Mouse (Mus musculus) embryonic facial prominence, embryonic 12.5 days (tissue): ENCODE measurements around the gene Furin. TPM values are rescaled to one million over a fixed set of nuclear protein-coding genes. Genes with fewer than 3 reads are reported as not detected.
"Not testable (repeated sequence)": the region's sequence is repeated elsewhere in the genome, so short reads cannot be mapped to it uniquely, and the experiment has no call there.

Experiments used
- ATAC-seq: fragments of 200-750 bp; cut with Nextera tagmentation; 2 replicates; pipeline ENCODE4 v1.8.0; 2017; ENCODE audit not compliant: insufficient number of reproducible peaks, insufficient read depth, low FRiP score, low TSS enrichment
- H3K27ac ChIP-seq: fragments of 300-500 bp; sonication (generic); 2 replicates; pipeline ENCODE4 v1.5.1; 2016; ENCODE audit warnings: mild to moderate bottlenecking
- H3K27me3 ChIP-seq: fragments of 300-500 bp; sonication (generic); 2 replicates; pipeline ENCODE4 v1.6.1; 2016; ENCODE audit warnings: mild to moderate bottlenecking, moderate library complexity
- H3K36me3 ChIP-seq: fragments of 300-500 bp; sonication (generic); 2 replicates; pipeline ENCODE4 v1.6.1; 2016; ENCODE audit warnings: mild to moderate bottlenecking
- H3K4me1 ChIP-seq: fragments of 300-500 bp; sonication (generic); 2 replicates; pipeline ENCODE4 v1.6.1; 2016
- H3K4me2 ChIP-seq: fragments of 300-500 bp; sonication (generic); replicated peaks from 2 replicates; pipeline ENCODE4 v1.6.1; 2016; ENCODE audit warnings: mild to moderate bottlenecking, moderate library complexity
- H3K4me3 ChIP-seq: fragments of 300-500 bp; sonication (generic); 2 replicates; pipeline ENCODE4 v1.5.1; 2016; ENCODE audit warnings: mild to moderate bottlenecking
- H3K9ac ChIP-seq: fragments of 300-500 bp; sonication (generic); 2 replicates; pipeline ENCODE4 v1.6.1; 2016; ENCODE audit warnings: mild to moderate bottlenecking, moderate library complexity
- H3K9me3 ChIP-seq: fragments of 300-500 bp; sonication (generic); 2 replicates; pipeline ENCODE4 v1.6.1; 2016; ENCODE audit warnings: mild to moderate bottlenecking, moderate library complexity
- WGBS: fragments of 180-500 bp; shearing (Covaris S2); methylation state at CpG from one replicate; pipeline ENCODE4 v1.1.7; 2016; 5-methylcytosine and 5-hydroxymethylcytosine counted together
- polyA plus RNA-seq: library from polyadenylated mRNA; unstranded; fragments of >200 nt; fragmentation: Nextera tagmentation; extraction: Ambion mirVana; gene quantifications from 2 replicates; pipeline ENCODE4 v1.2.1, GENCODE M21; 2016

Furin gene
- polyA plus RNA-seq, 1 experiment from 2014 or later: 9.7 TPM

DNA sequence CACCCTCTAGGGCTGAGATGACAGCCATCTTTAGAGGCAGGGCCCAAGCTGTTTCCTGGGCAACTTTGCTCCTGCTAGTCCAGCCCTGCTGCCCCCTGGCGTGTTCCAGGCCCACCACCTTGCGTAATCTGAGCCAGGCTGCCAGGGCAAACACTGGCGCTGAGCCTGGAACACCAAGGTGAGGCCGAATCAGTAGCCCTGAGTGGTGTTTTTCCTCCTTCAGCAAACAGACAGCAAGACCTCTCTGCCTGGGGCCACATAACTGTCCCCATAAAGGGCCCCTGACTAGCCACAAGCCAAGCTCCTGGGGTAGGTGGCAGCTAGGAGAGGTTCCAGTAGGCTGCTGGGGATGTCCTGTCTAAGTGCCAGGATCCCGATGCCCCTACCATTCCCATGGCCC is 5.1 kb downstream of the Furin start:
- no peak overlapping the region; the same call in 1 of the 2 replicates for H3K27ac ChIP-seq
- H3K4me2 ChIP-seq: peak overlapping the region; percentile 95; the same call in 1 of the 2 replicates
- no peak overlapping the region for H3K9ac ChIP-seq
- H3K4me3 ChIP-seq: no peak overlapping the region
- peaks cover 4% of the 10 kb centered on the region; the same call in 1 of the 2 replicates for H3K27me3 ChIP-seq
- peaks cover 25% of the 10 kb centered on the region for H3K4me1 ChIP-seq
- H3K36me3 ChIP-seq: peaks cover 28% of the 10 kb centered on the region
- H3K9me3 ChIP-seq: no peaks in the 10 kb centered on the region
- 45% methylated on average over 5 of the region's 5 CpGs for WGBS
- ATAC-seq: no peak

DNA sequence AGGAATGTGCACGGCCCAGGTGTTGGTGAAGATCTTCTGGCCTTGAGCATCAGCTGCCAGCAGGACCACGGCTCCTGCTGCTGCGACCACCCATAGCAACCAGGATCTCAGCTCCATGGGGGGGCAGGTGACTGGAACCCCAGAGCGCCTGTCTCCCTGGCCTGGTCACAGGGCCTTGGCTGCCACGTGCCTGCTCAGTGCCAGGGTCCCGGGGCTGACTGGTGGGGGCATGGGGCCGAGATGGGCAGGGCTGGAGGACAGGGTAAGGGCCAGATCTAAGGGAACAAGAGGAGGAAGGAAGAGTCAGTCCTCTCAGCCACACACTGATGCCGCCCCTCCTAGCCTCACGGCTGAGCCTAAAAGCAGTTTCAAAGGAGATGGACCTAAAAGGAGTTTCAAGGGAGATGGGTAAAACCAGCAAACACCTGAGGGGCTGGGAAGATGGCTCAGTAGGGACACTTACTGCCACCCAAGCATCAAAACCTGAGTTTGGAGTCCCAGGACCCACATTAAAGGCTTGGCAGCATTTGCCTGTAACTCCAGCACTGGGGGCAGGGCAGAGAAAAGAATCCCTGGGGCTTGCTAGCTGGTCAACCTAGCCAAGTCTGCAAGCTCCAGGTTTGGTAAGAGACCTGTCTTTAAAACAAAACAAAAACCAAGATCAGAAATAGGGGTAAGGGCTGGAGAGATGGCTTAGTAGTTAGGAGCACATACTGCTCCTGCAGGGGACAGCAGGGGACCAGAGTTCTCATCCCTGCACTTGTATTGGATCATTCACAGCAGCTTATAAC is 6.4 kb downstream of the Furin start:
- H3K4me2 ChIP-seq: no peak overlapping the region
- peaks cover 22% of the 10 kb centered on the region for H3K4me1 ChIP-seq
- no peaks in the 10 kb centered on the region for H3K27me3 ChIP-seq
- ATAC-seq: no peak
- no peak overlapping the region for H3K4me3 ChIP-seq
- H3K9ac ChIP-seq: no peak overlapping the region
- H3K9me3 ChIP-seq: no peaks in the 10 kb centered on the region
- peaks cover 36% of the 10 kb centered on the region for H3K36me3 ChIP-seq
- H3K27ac ChIP-seq: no peak overlapping the region
- WGBS: 77% methylated on average over 9 of the region's 9 CpGs

DNA sequence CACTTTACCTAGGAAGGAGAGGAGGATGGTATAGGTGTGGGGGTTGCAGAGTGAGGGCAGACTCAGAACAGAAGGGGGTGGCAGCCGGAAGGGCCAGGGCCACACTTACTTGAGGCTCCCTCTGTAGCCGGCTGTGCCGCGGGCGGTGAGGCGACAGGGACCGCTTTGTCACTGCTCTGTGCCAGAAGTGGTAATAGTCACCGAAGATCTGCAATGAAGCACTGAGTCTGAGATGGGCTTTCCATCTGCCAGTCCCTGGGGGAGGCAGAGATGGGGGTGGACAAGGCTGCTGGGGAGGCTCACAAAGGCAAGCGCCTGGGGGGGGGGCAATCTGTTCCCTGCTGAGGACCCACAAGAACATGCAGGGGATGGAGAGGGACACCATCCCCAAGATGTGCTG is 7.2 kb downstream of the Furin start:
- 85% methylated on average over 9 of the region's 9 CpGs for WGBS
- Histone ChIP-seq H3K4me2 (no peak overlapping the region), H3K4me3 (no peak overlapping the region), H3K27ac (no peak overlapping the region), H3K27me3 (no peaks in the 10 kb centered on the region), H3K9ac (no peak overlapping the region), H3K36me3 (peaks cover 45% of the 10 kb centered on the region), H3K4me1 (peaks cover 22% of the 10 kb centered on the region), H3K9me3 (no peaks in the 10 kb centered on the region)
- ATAC-seq: no peak

- H3K9ac ChIP-seq, H3K4me3 ChIP-seq, H3K4me2 ChIP-seq, H3K27ac ChIP-seq, H3K9me3 ChIP-seq, ATAC-seq, H3K27me3 ChIP-seq: not testable (repeated sequence)
- WGBS: 81% methylated on average over 4 of the region's 4 CpGs
- peaks cover 16% of the 10 kb centered on the region for H3K4me1 ChIP-seq
- peaks cover 61% of the 10 kb centered on the region for H3K36me3 ChIP-seq
Measured at GRCm38 (mm10) chr7:80396427-80396826, 8.8 kb downstream of the Furin start.

- H3K27me3 ChIP-seq: no peaks in the 10 kb centered on the region
- WGBS: 89% methylated on average over 4 of the region's 4 CpGs
- no peak overlapping the region for H3K27ac ChIP-seq
- no peaks in the 10 kb centered on the region for H3K9me3 ChIP-seq
- H3K9ac ChIP-seq: no peak overlapping the region
- H3K4me3 ChIP-seq: no peak overlapping the region
- ATAC-seq: no peak
- no peaks in the 10 kb centered on the region; the same call in 1 of the 2 replicates for H3K4me1 ChIP-seq
- no peak overlapping the region for H3K4me2 ChIP-seq
- peaks cover 77% of the 10 kb centered on the region for H3K36me3 ChIP-seq
Measured at GRCm38 (mm10) chr7:80394600-80394999, 10.6 kb downstream of the Furin start.

DNA sequence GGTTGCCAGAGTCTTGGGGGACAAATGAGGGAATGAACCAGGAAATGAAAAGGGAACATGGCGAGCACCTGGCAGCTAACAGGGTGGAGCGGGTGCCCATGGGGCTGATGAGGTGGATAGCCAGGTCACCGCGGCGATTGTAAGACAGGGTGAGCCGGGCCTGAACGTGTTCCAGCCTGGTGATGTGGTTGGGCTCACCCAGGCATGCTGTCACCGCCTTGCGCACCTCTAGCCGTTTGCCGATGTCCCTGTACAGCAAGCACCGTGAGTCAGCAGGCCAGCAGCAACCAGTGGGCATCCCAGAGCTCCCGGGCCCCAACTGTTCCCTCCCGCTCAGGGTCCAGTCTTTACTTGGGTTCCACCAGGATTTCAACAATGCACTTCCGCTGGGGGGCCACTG is 13.1 kb downstream of the Furin start:
- H3K27me3 ChIP-seq: no peaks in the 10 kb centered on the region
- ATAC-seq: no peak
- WGBS: 92% methylated on average over 15 of the region's 15 CpGs
- H3K9me3 ChIP-seq: no peaks in the 10 kb centered on the region
- no peak overlapping the region for H3K27ac ChIP-seq
- H3K4me3 ChIP-seq: no peak overlapping the region
- peaks cover 67% of the 10 kb centered on the region for H3K36me3 ChIP-seq
- H3K4me1 ChIP-seq: peaks cover 19% of the 10 kb centered on the region
- H3K9ac ChIP-seq: no peak overlapping the region
- H3K4me2 ChIP-seq: no peak overlapping the region

DNA sequence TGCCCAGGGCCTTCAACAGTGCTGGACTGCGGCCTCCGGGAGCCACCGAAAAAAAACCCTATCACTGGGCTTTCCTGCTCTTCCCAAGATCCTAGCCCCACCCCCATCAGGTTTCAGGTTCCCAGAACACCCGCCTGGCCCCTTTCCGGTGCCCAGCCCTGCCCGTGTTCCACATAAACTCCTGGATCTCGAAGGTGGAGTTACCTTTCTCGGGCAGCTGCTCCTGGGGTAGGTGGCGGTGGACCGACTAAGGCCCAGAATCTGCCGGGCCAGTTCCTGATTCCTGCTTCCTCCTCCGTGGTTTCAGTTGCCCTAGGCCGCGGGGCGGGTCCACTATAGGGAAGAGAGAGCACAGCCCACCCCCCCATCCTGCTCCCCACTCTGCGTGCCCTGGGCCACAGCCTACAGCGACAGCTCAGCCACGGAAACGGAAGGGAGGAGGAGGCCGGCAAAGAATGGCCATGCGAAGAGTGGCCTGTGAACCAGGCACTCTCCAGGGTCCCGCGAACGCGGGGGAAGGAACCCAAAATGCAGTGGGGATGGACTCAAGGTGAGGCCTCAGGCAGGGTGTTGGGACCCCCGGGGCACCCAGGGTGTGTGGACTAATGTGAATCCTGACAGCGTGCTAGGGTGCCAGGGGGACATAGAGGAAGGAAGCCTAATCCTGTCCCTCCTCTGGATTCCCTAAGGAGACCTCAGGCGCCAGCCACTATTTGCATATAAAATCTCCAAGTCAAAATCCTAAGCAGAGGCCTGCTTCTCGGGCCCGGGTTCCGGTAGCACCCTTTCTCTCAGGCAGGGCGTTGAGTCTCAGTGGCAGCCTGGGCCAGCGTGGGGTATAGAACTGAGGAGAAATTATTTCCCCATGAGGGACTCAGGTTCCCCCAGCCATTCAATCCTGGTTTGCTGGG is 17.3 kb downstream of the Furin start, which contains the start of gene Fes:
Fes (minus strand) TSS at position 314 of the 911 bp plus-strand sequence.
- H3K4me2 ChIP-seq: peak within 1 kb of the TSS; percentile 55
- peaks cover 26% of the 10 kb centered on the region for H3K4me1 ChIP-seq
- no peaks in the 10 kb centered on the region for H3K27me3 ChIP-seq
- H3K9ac ChIP-seq: peak within 1 kb of the TSS; percentile 46
- H3K27ac ChIP-seq: peak within 1 kb of the TSS; percentile 67
- 7% methylated on average over 33 of the region's 33 CpGs for WGBS
- H3K36me3 ChIP-seq: peaks cover 30% of the 10 kb centered on the region
- 0 out of 2 replicates have a peak, but pooled peaks have one; percentile 16 for ATAC-seq
- peak within 1 kb of the TSS; percentile 31 for H3K4me3 ChIP-seq
- H3K9me3 ChIP-seq: no peaks in the 10 kb centered on the region

DNA sequence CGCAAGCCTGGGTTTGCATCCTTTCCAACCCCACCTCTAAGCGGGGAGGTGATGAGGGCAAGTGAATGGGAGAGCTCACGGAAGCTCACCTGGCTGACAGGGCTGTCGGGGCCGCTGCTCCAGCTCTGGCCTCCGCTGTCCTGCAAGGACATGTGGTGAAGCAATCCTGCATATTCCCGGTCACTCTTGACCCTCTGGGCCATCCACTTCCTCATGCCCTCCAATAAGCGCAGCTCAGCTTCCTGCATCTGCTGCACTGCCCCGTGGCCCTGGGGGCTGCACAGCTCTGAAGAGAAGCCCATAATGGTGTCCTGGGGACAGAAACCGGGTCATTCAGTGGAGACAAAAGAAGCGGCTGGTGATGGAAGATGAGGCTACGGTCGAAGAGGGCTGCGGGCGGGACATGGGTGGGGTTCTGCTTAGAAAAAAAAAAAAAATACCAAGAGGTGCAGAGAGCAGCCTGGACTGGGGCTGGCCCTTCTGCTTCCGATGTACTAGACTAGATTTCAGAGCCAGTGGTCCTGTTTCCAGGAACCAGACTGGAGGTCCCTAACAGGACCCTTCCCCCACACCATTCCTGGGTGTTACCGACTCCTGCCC is 18.1 kb downstream of the Furin start:
- no peak for ATAC-seq
- Histone ChIP-seq H3K27me3 (no peaks in the 10 kb centered on the region), H3K36me3 (peaks cover 23% of the 10 kb centered on the region), H3K4me1 (peaks cover 26% of the 10 kb centered on the region), H3K9me3 (no peaks in the 10 kb centered on the region), H3K9ac (peak overlapping the region; percentile 46), H3K27ac (peak overlapping the region; percentile 67), H3K4me3 (peak overlapping the region; percentile 31), H3K4me2 (peak overlapping the region; percentile 55)
- WGBS: 28% methylated on average over 17 of the region's 17 CpGs

DNA sequence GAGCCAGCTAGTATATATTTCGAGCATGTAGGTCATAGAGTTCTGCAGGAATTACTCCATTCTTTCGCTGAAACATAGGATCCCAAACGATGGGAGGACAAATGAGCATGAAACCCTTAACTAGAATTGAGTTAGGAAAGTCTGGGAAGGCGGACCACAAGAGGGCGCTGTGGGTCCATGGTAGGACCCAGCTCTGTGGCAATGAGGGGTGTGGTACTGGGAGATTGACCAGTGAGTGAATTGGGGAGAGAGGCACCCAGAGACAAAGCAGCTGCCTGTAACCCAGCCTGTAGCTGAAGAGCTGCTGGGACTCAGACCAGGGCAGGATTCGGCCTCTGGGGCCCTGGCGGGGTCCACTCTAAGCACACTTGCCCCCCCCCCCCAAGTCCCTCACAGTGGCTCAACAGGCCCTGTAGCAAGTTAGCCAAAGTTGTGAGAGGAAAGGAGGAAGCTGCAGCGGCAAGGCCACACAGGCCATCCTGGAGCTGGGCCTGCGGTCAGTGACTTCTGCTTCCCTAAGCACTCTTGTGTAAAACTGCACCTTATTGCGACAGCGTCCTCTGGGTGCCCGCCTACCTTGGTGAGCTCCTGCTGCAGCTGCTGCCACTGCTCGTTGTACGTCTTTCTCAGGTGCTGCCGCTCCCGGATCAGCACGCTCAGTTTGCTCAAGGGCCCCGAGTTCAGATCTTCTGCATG is 18.9 kb downstream of the Furin start:
- Histone ChIP-seq H3K36me3 (peaks cover 15% of the 10 kb centered on the region), H3K4me3 (no peak overlapping the region), H3K4me1 (peaks cover 26% of the 10 kb centered on the region), H3K9me3 (no peaks in the 10 kb centered on the region), H3K27ac (0 out of 2 replicates have a peak overlapping the region, but pooled peaks have one; percentile 67), H3K27me3 (no peaks in the 10 kb centered on the region), H3K4me2 (peak overlapping the region; percentile 55), H3K9ac (peak overlapping the region; percentile 16; the same call in 1 of the 2 replicates)
- ATAC-seq: peak; percentile 61; the same call in 1 of the 2 replicates
- WGBS: 31% methylated on average over 18 of the region's 18 CpGs

- ATAC-seq: no peak
- Histone ChIP-seq H3K4me2 (no peak overlapping the region), H3K36me3 (0 out of 2 replicates have a peak, but pooled peaks cover 3% of the 10 kb centered on the region), H3K27me3 (no peaks in the 10 kb centered on the region), H3K4me3 (no peak overlapping the region), H3K4me1 (peaks cover 15% of the 10 kb centered on the region), H3K9me3 (no peaks in the 10 kb centered on the region), H3K9ac (no peak overlapping the region), H3K27ac (no peak overlapping the region)
- WGBS: 69% methylated on average over 11 of the region's 11 CpGs
Measured at GRCm38 (mm10) chr7:80382919-80383318, 22.3 kb downstream of the Furin start.

DNA sequence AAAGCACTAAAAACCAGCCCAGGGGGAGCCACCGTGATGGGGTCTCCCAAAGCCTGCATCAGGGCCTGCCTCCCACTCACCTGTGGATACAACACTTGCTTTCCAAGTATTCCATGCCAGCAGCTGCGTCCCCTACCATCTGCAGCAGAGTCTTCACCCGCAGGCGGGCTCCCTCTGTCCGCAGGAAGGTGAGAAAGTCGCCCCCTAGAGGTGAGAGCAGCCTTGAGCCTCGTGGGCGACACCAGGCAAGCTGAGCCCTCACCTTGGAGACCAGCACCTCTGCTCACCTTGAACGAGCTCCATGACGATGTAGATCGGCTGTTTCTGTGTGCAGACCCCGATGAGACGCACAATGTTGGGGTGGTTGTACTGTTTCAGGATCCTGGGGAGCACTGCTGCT is 25.7 kb downstream of the Furin start:
- WGBS: 66% methylated on average over 13 of the region's 13 CpGs
- H3K27ac ChIP-seq: no peak overlapping the region

More for the DNA sequence above, 25.7 kb downstream of the Furin start:
- H3K4me3 ChIP-seq: no peak overlapping the region
- no peaks in the 10 kb centered on the region for H3K4me1 ChIP-seq
- 0 out of 2 replicates have a peak, but pooled peaks cover 3% of the 10 kb centered on the region for H3K36me3 ChIP-seq
- H3K9me3 ChIP-seq: no peaks in the 10 kb centered on the region
- H3K27me3 ChIP-seq: no peaks in the 10 kb centered on the region
- no peak overlapping the region for H3K9ac ChIP-seq
- ATAC-seq: no peak
- H3K4me2 ChIP-seq: no peak overlapping the region
